Mouse (Mus musculus): ENCODE data around the gene Ephb2. TPM values are rescaled to one million over a fixed set of nuclear protein-coding genes. Genes with fewer than 3 reads are reported as not detected.

Ephb2 gene
- total RNA-seq, 1 experiment, result 15.5 TPM

DNA sequence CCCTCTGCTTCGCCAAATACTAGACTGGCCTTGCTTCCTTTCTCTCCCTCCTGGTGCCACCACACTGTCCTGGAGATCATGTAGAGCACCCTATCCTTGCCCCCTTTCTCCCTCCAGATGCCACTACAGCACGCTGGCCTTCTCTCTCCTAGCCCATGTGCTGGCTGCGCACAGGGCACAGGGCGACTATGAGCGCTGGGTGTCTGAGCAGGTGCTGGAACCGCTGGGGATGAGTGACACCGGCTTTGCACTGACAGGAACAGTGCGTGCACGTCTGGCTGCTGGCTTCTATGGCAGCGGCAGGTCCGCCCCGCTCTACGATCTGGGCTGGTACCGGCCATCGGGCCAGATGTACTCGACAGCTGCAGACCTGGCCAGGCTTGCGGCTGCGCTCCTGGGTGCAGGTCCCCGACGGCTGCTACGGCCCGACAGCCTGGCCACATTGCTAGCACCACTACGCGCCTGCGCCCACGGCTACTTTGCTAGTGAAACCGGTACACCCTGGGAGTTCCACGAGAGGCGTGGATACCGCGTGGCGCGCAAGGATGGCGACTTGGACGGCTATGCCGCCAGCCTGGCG lies 198.7 kb downstream of the Ephb2 start:
- H3K9me3 ChIP-seq (ENCODE audit: control insufficient read depth, insufficient read depth, low read depth, low read length), result no peaks in the 10 kb centered on the region
- in situ Hi-C loops (cut with MboI; ENCODE audit: low sequenced_read_pairs in 2 of 2, unreplicated experiment in 2 of 2), result no loop called here
- no peak overlapping the region for H3K27ac ChIP-seq (ENCODE audit: insufficient read depth, low read depth, low read length, poor library complexity, severe bottlenecking)
- peak overlapping the region; percentile 29 for H3K9ac ChIP-seq (ENCODE audit: insufficient read depth, low read depth, low read length, poor library complexity, severe bottlenecking)
- no peak for DNase-seq (ENCODE audit: low read depth, low spot score)
- peak overlapping the region; percentile 51 to 67 for H3K4me3 ChIP-seq (ENCODE audit: insufficient read depth in 1 of 2, low read depth in 1 of 2, low read length in 2 of 2, poor library complexity in 1 of 2, severe bottlenecking in 1 of 2)
- TF ChIP-seq MAFK (IDR thresholded peaks at IDR 0.05; ENCODE audit: insufficient read depth, low read depth, low read length), result no peak
- H3K36me3 ChIP-seq (ENCODE audit: control insufficient read depth, insufficient read depth, low read length, poor library complexity, severe bottlenecking), result no peaks in the 10 kb centered on the region
- H3K4me1 ChIP-seq (ENCODE audit: control insufficient read depth in 2 of 2, insufficient read depth in 2 of 2, low read length in 2 of 2, poor library complexity in 1 of 2), result peaks cover 0 to 6% of the 10 kb centered on the region in 2 experiments; a peak in 2 of 4 replicates

DNA sequence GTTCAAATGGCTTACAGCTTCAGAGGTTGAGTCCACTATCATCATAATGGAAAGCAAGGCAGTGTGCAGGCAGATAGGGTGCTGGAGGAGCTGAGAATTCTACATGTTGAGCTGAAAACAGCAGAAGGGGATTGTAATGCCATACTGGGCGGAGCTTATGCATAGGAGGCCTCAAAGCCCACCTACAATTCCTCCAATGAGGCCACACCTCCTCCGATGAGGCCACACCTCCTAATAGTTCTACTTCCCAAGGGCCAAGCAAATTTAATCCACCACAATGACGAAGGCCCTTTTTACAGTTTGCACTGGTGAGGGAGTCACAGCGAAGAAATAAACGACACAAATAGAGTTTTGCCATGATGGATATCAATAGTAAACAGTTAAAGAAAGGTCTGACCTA lies 199.3 kb downstream of the Ephb2 start:
- in situ Hi-C loops (cut with MboI; ENCODE audit: low sequenced_read_pairs in 2 of 2, unreplicated experiment in 2 of 2), result no loop called here
- peak; percentile 77 for DNase-seq (ENCODE audit: low read depth, low spot score)
- Histone ChIP-seq H3K4me1 (ENCODE audit: control insufficient read depth in 2 of 2, insufficient read depth in 2 of 2, low read length in 2 of 2, poor library complexity in 1 of 2) (peaks cover 0 to 6% of the 10 kb centered on the region in 2 experiments; a peak in 2 of 4 replicates), H3K27ac (ENCODE audit: insufficient read depth, low read depth, low read length, poor library complexity, severe bottlenecking) (no peak overlapping the region), H3K4me3 (ENCODE audit: insufficient read depth in 1 of 2, low read depth in 1 of 2, low read length in 2 of 2, poor library complexity in 1 of 2, severe bottlenecking in 1 of 2) (no peak overlapping the region), H3K9ac (ENCODE audit: insufficient read depth, low read depth, low read length, poor library complexity, severe bottlenecking) (no peak overlapping the region), H3K9me3 (ENCODE audit: control insufficient read depth, insufficient read depth, low read depth, low read length) (no peaks in the 10 kb centered on the region), H3K36me3 (ENCODE audit: control insufficient read depth, insufficient read depth, low read length, poor library complexity, severe bottlenecking) (no peaks in the 10 kb centered on the region)
- TF ChIP-seq CHD2 (IDR thresholded peaks at IDR 0.05; ENCODE audit: low read depth, low read length) (no peak), ZNF384 (IDR thresholded peaks at IDR 0.05; ENCODE audit: low read depth, low read length) (no peak), HCFC1 (IDR thresholded peaks at IDR 0.05; ENCODE audit: borderline replicate concordance, insufficient read depth, low read length) (no peak), ZC3H11A (IDR thresholded peaks at IDR 0.05; ENCODE audit: borderline replicate concordance, low read depth, low read length) (no peak), MAFK (IDR thresholded peaks at IDR 0.05; ENCODE audit: insufficient read depth, low read depth, low read length) (no peak)

DNA sequence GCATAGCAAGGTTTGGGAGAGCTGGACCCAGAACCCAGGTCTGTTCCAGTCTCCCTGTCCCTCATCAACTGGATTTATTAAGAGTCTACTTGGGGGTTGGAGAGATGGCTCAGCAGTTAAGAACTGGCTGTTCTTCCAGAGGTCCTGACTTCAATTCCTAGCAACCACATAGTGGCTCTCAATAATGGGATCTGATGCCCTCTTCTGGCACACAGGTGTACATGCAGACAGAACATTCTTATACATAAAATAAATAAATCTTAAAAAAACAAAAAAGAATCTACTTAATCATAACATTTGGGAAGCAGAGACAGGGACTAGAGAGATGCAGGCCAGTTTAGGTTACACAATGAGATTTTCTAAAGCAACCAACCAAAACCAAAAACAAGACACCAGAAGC lies 199.8 kb downstream of the Ephb2 start:
- Histone ChIP-seq H3K36me3 (ENCODE audit: control insufficient read depth, insufficient read depth, low read length, poor library complexity, severe bottlenecking) (no peaks in the 10 kb centered on the region), H3K9ac (ENCODE audit: insufficient read depth, low read depth, low read length, poor library complexity, severe bottlenecking) (no peak overlapping the region), H3K4me3 (ENCODE audit: insufficient read depth in 1 of 2, low read depth in 1 of 2, low read length in 2 of 2, poor library complexity in 1 of 2, severe bottlenecking in 1 of 2) (no peak overlapping the region), H3K9me3 (ENCODE audit: control insufficient read depth, insufficient read depth, low read depth, low read length) (no peaks in the 10 kb centered on the region), H3K4me1 (ENCODE audit: control insufficient read depth in 2 of 2, insufficient read depth in 2 of 2, low read length in 2 of 2, poor library complexity in 1 of 2) (peaks cover 0 to 6% of the 10 kb centered on the region in 2 experiments; a peak in 2 of 4 replicates), H3K27ac (ENCODE audit: insufficient read depth, low read depth, low read length, poor library complexity, severe bottlenecking) (no peak overlapping the region)
- no peak for DNase-seq (ENCODE audit: low read depth, low spot score)
- TF ChIP-seq MAFK (IDR thresholded peaks at IDR 0.05; ENCODE audit: insufficient read depth, low read depth, low read length), result no peak
- no peak for TF ChIP-seq ZC3H11A (IDR thresholded peaks at IDR 0.05; ENCODE audit: borderline replicate concordance, low read depth, low read length)
- TF ChIP-seq HCFC1 (IDR thresholded peaks at IDR 0.05; ENCODE audit: borderline replicate concordance, insufficient read depth, low read length), result no peak
- no peak for TF ChIP-seq ZNF384 (IDR thresholded peaks at IDR 0.05; ENCODE audit: low read depth, low read length)
- no peak for TF ChIP-seq CHD2 (IDR thresholded peaks at IDR 0.05; ENCODE audit: low read depth, low read length)
- in situ Hi-C loops (cut with MboI; ENCODE audit: low sequenced_read_pairs in 2 of 2, unreplicated experiment in 2 of 2), result no loop called here

- Histone ChIP-seq H3K9ac (ENCODE audit: insufficient read depth, low read depth, low read length, poor library complexity, severe bottlenecking) (no peak overlapping the region), H3K4me3 (ENCODE audit: insufficient read depth in 1 of 2, low read depth in 1 of 2, low read length in 2 of 2, poor library complexity in 1 of 2, severe bottlenecking in 1 of 2) (no peak overlapping the region), H3K27ac (ENCODE audit: insufficient read depth, low read depth, low read length, poor library complexity, severe bottlenecking) (no peak overlapping the region), H3K36me3 (ENCODE audit: control insufficient read depth, insufficient read depth, low read length, poor library complexity, severe bottlenecking) (no peaks in the 10 kb centered on the region), H3K9me3 (ENCODE audit: control insufficient read depth, insufficient read depth, low read depth, low read length) (no peaks in the 10 kb centered on the region), H3K4me1 (ENCODE audit: control insufficient read depth in 2 of 2, insufficient read depth in 2 of 2, low read length in 2 of 2, poor library complexity in 1 of 2) (no peaks in the 10 kb centered on the region)
- DNase-seq (ENCODE audit: low read depth, low spot score), result no peak
- no peak for TF ChIP-seq HCFC1 (IDR thresholded peaks at IDR 0.05; ENCODE audit: borderline replicate concordance, insufficient read depth, low read length)
- in situ Hi-C loops (cut with MboI; ENCODE audit: low sequenced_read_pairs in 2 of 2, unreplicated experiment in 2 of 2), result no loop called here
Observed at GRCm38 (mm10) chr4:136631237-136631994, 204.4 kb downstream of the Ephb2 start.

GRCm38 (mm10) chr4:136626590-136626989 lies 209.2 kb downstream of the Ephb2 start:
- no peak overlapping the region for H3K27ac ChIP-seq (ENCODE audit: insufficient read depth, low read depth, low read length, poor library complexity, severe bottlenecking)
- no peak overlapping the region for H3K4me3 ChIP-seq (ENCODE audit: insufficient read depth in 1 of 2, low read depth in 1 of 2, low read length in 2 of 2, poor library complexity in 1 of 2, severe bottlenecking in 1 of 2)
- in situ Hi-C loops (cut with MboI; ENCODE audit: low sequenced_read_pairs in 2 of 2, unreplicated experiment in 2 of 2), result loop anchor here in 1 of 2 experiments (10.0 kb wide), 2 partner anchors 172 to 252 kb away; no protein-coding TSS in a partner anchor
- no peak for DNase-seq (ENCODE audit: low read depth, low spot score)
- H3K4me1 ChIP-seq (ENCODE audit: control insufficient read depth in 2 of 2, insufficient read depth in 2 of 2, low read length in 2 of 2, poor library complexity in 1 of 2), result no peaks in the 10 kb centered on the region; a peak in 1 of 4 replicates
- no peaks in the 10 kb centered on the region for H3K9me3 ChIP-seq (ENCODE audit: control insufficient read depth, insufficient read depth, low read depth, low read length)
- no peaks in the 10 kb centered on the region for H3K36me3 ChIP-seq (ENCODE audit: control insufficient read depth, insufficient read depth, low read length, poor library complexity, severe bottlenecking)
- no peak for TF ChIP-seq HCFC1 (IDR thresholded peaks at IDR 0.05; ENCODE audit: borderline replicate concordance, insufficient read depth, low read length)
- TF ChIP-seq ZNF384 (IDR thresholded peaks at IDR 0.05; ENCODE audit: low read depth, low read length), result no peak
- TF ChIP-seq ZC3H11A (IDR thresholded peaks at IDR 0.05; ENCODE audit: borderline replicate concordance, low read depth, low read length), result no peak
- TF ChIP-seq CHD2 (IDR thresholded peaks at IDR 0.05; ENCODE audit: low read depth, low read length), result no peak
- TF ChIP-seq MAFK (IDR thresholded peaks at IDR 0.05; ENCODE audit: insufficient read depth, low read depth, low read length), result no peak
- H3K9ac ChIP-seq (ENCODE audit: insufficient read depth, low read depth, low read length, poor library complexity, severe bottlenecking), result no peak overlapping the region

Data from ES-E14 (cell line).